Mouse (Mus musculus): Measurements from ENCODE around the gene Rad17. TPM values are rescaled to one million over a fixed set of nuclear protein-coding genes. Genes with fewer than 3 reads are reported as not detected.

Rad17 gene
- total and polyA plus RNA-seq, 3 experiments: 8.9 to 48.6 (median 43.9) TPM

GRCm38 (mm10) chr13:100616181-100617087 is 34.4 kb downstream of the Rad17 start, which contains the start of gene Marveld2:
Gene Marveld2, minus strand, starts transcription at chr13:100616971.
- DNase-seq (ENCODE audit: low spot score) (peak; percentile 65), ATAC-seq (ENCODE audit: extremely low read depth, insufficient number of reproducible peaks, low FRiP score, poor library complexity, severe bottlenecking) (0 out of 2 replicates have a peak, but pooled peaks have one; percentile 22)
- Histone ChIP-seq H3K27me3 (ENCODE audit: insufficient read depth, low read length) (peaks cover 3% of the 10 kb centered on the region; the same call in 1 of the 2 replicates), H3K9me3 (replicated peaks) (no peaks in the 10 kb centered on the region), H3K4me1 (ENCODE audit: insufficient read depth, low read depth, low read length) (peaks cover 16% of the 10 kb centered on the region), H3K36me3 (replicated peaks) (peaks cover 38% of the 10 kb centered on the region), H3K4me3 (ENCODE audit: low read depth, low read length) (peak within 1 kb of the TSS; percentile 79)
- TF ChIP-seq POLR2AphosphoS5 (IDR thresholded peaks at IDR 0.05; ENCODE audit: insufficient replicate concordance, low read depth, low read length) (no peak), GATA1 (IDR thresholded peaks at IDR 0.05; ENCODE audit: borderline replicate concordance, low read length) (no peak), GATA2 (IDR thresholded peaks at IDR 0.05; ENCODE audit: borderline replicate concordance, low read depth, low read length) (no peak), CTCF (IDR thresholded peaks at IDR 0.05; ENCODE audit: low read depth, low read length) (no peak), TAL1 (conservative IDR thresholded peaks at IDR 0.05; ENCODE audit: low read depth, low read length) (no peak)

GRCm38 (mm10) chr13:100612903-100613302 is 37.9 kb downstream of the Rad17 start:
- no peak for DNase-seq (ENCODE audit: low spot score)
- Histone ChIP-seq H3K36me3 (replicated peaks) (peaks cover 23% of the 10 kb centered on the region), H3K4me3 (ENCODE audit: low read depth, low read length) (no peak overlapping the region), H3K9me3 (replicated peaks) (peaks cover 1% of the 10 kb centered on the region), H3K4me1 (ENCODE audit: insufficient read depth, low read depth, low read length) (peaks cover 16% of the 10 kb centered on the region), H3K27me3 (ENCODE audit: insufficient read depth, low read length) (peaks cover 3% of the 10 kb centered on the region; the same call in 1 of the 2 replicates)
- TF ChIP-seq POLR2AphosphoS5 (IDR thresholded peaks at IDR 0.05; ENCODE audit: insufficient replicate concordance, low read depth, low read length) (no peak), CTCF (IDR thresholded peaks at IDR 0.05; ENCODE audit: low read depth, low read length) (no peak), TAL1 (conservative IDR thresholded peaks at IDR 0.05; ENCODE audit: low read depth, low read length) (no peak), GATA2 (IDR thresholded peaks at IDR 0.05; ENCODE audit: borderline replicate concordance, low read depth, low read length) (no peak), GATA1 (IDR thresholded peaks at IDR 0.05; ENCODE audit: borderline replicate concordance, low read length) (no peak)
- ATAC-seq (ENCODE audit: extremely low read depth, insufficient number of reproducible peaks, low FRiP score, poor library complexity, severe bottlenecking): no peak

- no peak for TF ChIP-seq GATA1 (IDR thresholded peaks at IDR 0.05; ENCODE audit: borderline replicate concordance, low read length)
- no peak for TF ChIP-seq CTCF (IDR thresholded peaks at IDR 0.05; ENCODE audit: low read depth, low read length)
- TF ChIP-seq TAL1 (conservative IDR thresholded peaks at IDR 0.05; ENCODE audit: low read depth, low read length): no peak
- TF ChIP-seq GATA2 (IDR thresholded peaks at IDR 0.05; ENCODE audit: borderline replicate concordance, low read depth, low read length): no peak
- no peak for TF ChIP-seq POLR2AphosphoS5 (IDR thresholded peaks at IDR 0.05; ENCODE audit: insufficient replicate concordance, low read depth, low read length)
- DNase-seq (ENCODE audit: low spot score): no peak
- Histone ChIP-seq H3K4me1 (ENCODE audit: insufficient read depth, low read depth, low read length) (peaks cover 10% of the 10 kb centered on the region), H3K9me3 (replicated peaks) (peaks cover 4% of the 10 kb centered on the region), H3K4me3 (ENCODE audit: low read depth, low read length) (no peak overlapping the region), H3K36me3 (replicated peaks) (peaks cover 17% of the 10 kb centered on the region), H3K27me3 (ENCODE audit: insufficient read depth, low read length) (peaks cover 3% of the 10 kb centered on the region; the same call in 1 of the 2 replicates)
- ATAC-seq (ENCODE audit: extremely low read depth, insufficient number of reproducible peaks, low FRiP score, poor library complexity, severe bottlenecking): no peak
These were observed 38.6 kb downstream of the Rad17 start for GRCm38 (mm10) chr13:100612251-100612650.

- Histone ChIP-seq H3K27me3 (ENCODE audit: insufficient read depth, low read length) (peaks cover 1% of the 10 kb centered on the region; the same call in 1 of the 2 replicates), H3K9me3 (replicated peaks) (peaks cover 4% of the 10 kb centered on the region), H3K4me3 (ENCODE audit: low read depth, low read length) (no peak overlapping the region), H3K36me3 (replicated peaks) (peaks cover 14% of the 10 kb centered on the region), H3K4me1 (ENCODE audit: insufficient read depth, low read depth, low read length) (peaks cover 3% of the 10 kb centered on the region)
- ATAC-seq (ENCODE audit: extremely low read depth, insufficient number of reproducible peaks, low FRiP score, poor library complexity, severe bottlenecking) (no peak), DNase-seq (ENCODE audit: low spot score) (no peak)
- TF ChIP-seq GATA2 (IDR thresholded peaks at IDR 0.05; ENCODE audit: borderline replicate concordance, low read depth, low read length): no peak
- TF ChIP-seq POLR2AphosphoS5 (IDR thresholded peaks at IDR 0.05; ENCODE audit: insufficient replicate concordance, low read depth, low read length): no peak
- TF ChIP-seq CTCF (IDR thresholded peaks at IDR 0.05; ENCODE audit: low read depth, low read length): no peak
These were observed 39.6 kb downstream of the Rad17 start for GRCm38 (mm10) chr13:100611266-100611665.

GRCm38 (mm10) chr13:100607756-100608155 is 43.1 kb downstream of the Rad17 start:
- Histone ChIP-seq H3K4me1 (ENCODE audit: insufficient read depth, low read depth, low read length) (no peaks in the 10 kb centered on the region), H3K4me3 (ENCODE audit: low read depth, low read length) (no peak overlapping the region), H3K9me3 (replicated peaks) (peaks cover 4% of the 10 kb centered on the region), H3K36me3 (replicated peaks) (peaks cover 14% of the 10 kb centered on the region), H3K27me3 (ENCODE audit: insufficient read depth, low read length) (no peaks in the 10 kb centered on the region)
- no peak for TF ChIP-seq GATA1 (IDR thresholded peaks at IDR 0.05; ENCODE audit: borderline replicate concordance, low read length)
- no peak for TF ChIP-seq CTCF (IDR thresholded peaks at IDR 0.05; ENCODE audit: low read depth, low read length)
- ATAC-seq (ENCODE audit: extremely low read depth, insufficient number of reproducible peaks, low FRiP score, poor library complexity, severe bottlenecking) (no peak), DNase-seq (ENCODE audit: low spot score) (no peak)

- no peak for TF ChIP-seq TAL1 (conservative IDR thresholded peaks at IDR 0.05; ENCODE audit: low read depth, low read length)
- no peak for TF ChIP-seq POLR2AphosphoS5 (IDR thresholded peaks at IDR 0.05; ENCODE audit: insufficient replicate concordance, low read depth, low read length)
- no peak for TF ChIP-seq CTCF (IDR thresholded peaks at IDR 0.05; ENCODE audit: low read depth, low read length)
- TF ChIP-seq GATA1 (IDR thresholded peaks at IDR 0.05; ENCODE audit: borderline replicate concordance, low read length): no peak
- TF ChIP-seq GATA2 (IDR thresholded peaks at IDR 0.05; ENCODE audit: borderline replicate concordance, low read depth, low read length): no peak
- Histone ChIP-seq H3K4me1 (ENCODE audit: insufficient read depth, low read depth, low read length) (no peaks in the 10 kb centered on the region), H3K4me3 (ENCODE audit: low read depth, low read length) (no peak overlapping the region), H3K36me3 (replicated peaks) (peaks cover 3% of the 10 kb centered on the region), H3K27me3 (ENCODE audit: insufficient read depth, low read length) (no peaks in the 10 kb centered on the region), H3K9me3 (replicated peaks) (peaks cover 4% of the 10 kb centered on the region)
- DNase-seq (ENCODE audit: low spot score): no peak
- no peak for ATAC-seq (ENCODE audit: extremely low read depth, insufficient number of reproducible peaks, low FRiP score, poor library complexity, severe bottlenecking)
These were observed 45.0 kb downstream of the Rad17 start for GRCm38 (mm10) chr13:100605845-100606244.
